Mouse (Mus musculus) megakaryocyte, adult 5-6 weeks (primary cell): ENCODE data around the gene Lrrc29. TPM values are rescaled to one million over a fixed set of nuclear protein-coding genes. Genes with fewer than 3 reads are reported as not detected.

Experiments
- ATAC-seq: 2 replicates; pipeline ENCODE4 v1.8.0; 2016; ENCODE audit warnings: mild to moderate bottlenecking, inconsistent platforms; ENCODE audit not compliant: poor library complexity, severe bottlenecking
- total RNA-seq, 2 experiments: library from RNA; stranded (forward) in 1 of 2; stranded (reverse) in 1 of 2; fragments of 153-499, 151-499 nt in 1 of 2; fragments of 221-1000, 200-1000 nt in 1 of 2; gene quantifications; 2 replicates each; pipeline versions ENCODE4 v1.2.3 to v1.2.4; 2015 to 2017

Lrrc29 gene
- total RNA-seq, 2 experiments from 2014 or later: 0.89 to 1.7 TPM

DNA sequence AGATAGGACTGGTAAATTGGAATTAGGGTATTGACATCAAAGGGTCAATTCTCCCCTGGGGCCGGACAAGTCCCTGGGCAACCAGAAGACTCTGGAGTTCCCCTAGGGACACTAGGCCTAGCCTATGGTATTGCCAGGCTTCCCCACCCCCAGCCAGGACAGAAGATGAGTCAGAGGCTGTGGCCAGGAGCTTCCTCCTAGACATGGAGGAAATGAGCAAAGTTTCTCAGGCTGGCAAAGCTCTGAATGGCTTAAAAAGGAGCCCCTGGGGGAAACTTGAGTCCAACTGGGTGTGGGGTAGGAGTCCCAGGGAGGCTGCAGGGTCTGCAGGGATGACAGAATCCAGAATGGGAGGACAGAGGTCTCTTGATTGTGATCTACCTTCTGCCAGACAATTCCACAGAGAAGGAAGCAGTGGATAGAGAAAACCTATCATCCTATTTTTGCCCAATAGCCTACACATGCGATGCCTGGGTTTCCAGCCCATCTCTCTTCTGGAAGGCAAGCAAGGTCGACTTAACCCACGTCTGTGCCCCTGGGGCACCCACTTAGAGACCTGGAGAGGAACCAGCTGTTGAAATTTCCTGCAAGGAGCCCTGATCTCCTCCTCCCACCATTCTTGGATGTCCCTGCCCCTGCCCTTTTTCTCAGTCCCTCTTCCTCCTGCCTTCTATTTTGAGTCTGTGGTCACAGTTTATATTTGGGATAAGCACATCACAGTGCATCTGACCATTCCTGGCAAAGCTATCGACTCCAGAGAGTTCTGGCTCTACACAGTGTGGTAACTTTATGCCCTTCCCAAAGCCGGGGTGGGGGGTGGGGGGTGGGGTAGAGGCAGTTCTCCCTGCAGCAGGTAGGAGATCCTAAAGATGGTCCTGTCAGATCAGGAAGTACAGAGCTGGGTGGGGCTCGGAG is 19.2 kb upstream of the Lrrc29 start:
- peak; percentile 53 for ATAC-seq

DNA sequence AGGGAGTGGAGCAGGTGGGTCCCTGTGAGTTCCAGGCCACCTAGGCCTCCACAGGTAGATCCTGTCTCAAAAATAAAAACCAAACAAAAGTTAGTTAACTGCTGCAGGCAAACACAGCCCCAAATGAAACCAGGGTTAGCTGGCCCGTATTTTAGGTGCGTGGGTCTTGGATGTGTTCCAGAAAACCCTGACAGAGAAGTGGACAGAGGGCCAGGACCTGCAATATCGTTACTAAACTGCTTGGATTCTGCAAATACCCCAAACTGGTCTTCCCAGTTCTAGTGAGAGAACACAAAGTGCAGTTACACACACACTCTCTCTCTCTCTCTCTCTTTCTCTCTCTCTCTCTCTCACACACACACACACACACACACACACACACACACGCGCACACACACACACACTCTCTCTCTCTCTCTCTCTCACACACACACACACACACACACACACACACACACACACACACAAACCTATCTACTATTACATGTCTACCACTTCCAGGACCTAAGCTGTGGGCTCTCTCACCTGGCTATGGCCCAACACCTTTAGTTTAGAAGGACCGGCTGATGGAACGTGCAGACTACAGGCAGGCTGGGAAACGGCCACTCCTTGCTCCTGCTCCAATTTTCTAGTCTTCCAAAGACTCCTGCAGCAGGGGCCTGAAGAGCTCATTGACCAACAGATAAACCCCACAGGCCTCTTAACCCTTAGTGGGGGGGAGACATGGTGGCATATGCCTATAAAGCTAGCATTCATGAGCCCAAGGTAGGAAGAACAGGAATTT is 17.9 kb upstream of the Lrrc29 start:
- no peak for ATAC-seq

DNA sequence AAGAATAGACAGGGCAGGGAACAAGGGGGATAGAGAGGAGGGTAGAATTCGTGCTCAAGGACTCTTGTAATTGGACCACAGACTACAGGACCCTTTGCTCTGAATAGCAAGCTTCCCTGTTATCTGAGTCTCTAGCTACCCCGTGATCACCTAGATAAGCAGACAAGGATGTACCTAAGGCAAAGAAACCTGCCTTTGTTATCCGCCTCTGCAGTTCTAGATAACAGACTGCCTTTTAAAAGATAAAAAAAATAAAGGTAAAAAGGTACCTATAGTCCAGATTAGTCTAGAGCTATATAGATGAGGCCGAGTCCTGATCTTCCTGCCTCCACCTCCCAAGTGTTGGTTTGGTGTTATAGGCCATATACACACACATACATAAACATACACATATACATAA is 16.7 kb upstream of the Lrrc29 start:
- ATAC-seq: no peak

DNA sequence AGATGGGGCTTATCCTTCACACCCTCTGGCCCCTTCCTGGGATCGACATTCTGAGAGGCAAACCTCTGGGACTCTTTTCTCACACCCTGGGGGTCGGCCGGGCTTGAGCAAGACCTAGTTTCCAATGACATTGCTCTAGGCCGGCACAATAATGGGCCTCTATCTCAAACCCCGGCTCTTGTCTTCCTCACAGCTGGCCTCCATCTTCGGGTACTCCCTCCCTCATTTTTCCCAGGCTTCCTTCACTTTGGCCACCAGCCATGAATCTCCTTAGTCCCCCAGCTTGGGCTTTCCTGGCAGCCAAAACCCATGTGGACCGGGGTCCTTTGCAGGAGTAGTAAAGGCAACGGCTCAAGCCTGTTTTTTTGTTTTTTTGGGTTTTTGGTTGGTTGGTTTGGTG is 15.3 kb upstream of the Lrrc29 start:
- no peak for ATAC-seq

DNA sequence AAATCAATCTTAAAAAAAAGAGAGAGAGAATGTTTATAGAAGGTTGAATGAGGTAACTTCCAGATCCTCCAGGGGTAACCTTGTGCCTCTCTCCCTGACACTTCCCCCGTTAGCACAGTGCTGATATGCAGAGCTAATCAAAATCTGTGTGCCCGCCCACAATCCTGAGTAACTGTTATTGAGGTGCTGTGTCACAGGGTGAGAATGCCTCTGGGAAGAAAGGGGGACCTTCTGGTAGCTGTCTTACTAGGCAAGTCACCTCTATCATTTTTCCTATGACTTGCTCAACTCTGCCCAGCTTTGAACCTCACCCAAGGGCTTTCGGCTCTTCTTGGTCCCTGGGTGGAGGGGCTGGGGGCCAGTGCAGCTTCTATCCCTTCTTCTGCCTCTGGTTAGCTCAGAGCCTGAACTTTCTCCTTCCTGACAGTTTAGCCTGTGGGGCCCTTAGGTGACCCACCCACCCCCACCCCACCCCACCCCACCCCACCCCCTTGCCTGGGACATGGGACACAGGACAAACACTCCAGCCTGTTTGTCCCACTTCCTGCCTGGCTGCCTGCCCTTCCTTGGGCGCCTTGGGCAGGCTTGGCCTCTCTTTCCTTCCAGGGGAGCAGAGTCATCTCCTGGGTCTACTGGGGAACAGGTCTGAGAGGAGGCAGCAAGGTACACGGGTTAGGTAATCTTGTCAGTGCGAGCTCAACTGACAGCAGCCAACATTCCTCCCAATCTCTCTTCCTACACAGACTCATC is 14.0 kb upstream of the Lrrc29 start:
- ATAC-seq: no peak

DNA sequence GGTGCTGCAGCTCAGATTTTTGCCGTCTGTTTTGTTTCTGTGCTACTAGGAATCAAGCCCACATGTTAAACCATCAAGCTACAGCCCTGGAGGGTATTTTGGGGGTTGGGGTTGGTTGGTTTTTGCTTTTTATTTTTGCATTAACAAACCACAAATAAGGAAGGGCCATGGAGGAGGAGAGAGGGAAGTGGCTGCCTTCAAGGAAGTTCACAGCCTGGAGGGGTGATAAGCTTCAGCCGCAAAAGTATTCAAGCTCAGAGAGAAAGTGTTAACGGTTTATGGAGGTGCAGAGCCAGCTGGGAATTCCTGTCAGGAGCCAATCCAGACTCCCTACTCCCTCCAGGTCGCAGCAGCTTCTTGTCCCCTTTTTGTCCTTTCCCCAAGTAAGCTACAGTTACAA is 12.9 kb upstream of the Lrrc29 start:
- peak; percentile 60 for ATAC-seq

DNA sequence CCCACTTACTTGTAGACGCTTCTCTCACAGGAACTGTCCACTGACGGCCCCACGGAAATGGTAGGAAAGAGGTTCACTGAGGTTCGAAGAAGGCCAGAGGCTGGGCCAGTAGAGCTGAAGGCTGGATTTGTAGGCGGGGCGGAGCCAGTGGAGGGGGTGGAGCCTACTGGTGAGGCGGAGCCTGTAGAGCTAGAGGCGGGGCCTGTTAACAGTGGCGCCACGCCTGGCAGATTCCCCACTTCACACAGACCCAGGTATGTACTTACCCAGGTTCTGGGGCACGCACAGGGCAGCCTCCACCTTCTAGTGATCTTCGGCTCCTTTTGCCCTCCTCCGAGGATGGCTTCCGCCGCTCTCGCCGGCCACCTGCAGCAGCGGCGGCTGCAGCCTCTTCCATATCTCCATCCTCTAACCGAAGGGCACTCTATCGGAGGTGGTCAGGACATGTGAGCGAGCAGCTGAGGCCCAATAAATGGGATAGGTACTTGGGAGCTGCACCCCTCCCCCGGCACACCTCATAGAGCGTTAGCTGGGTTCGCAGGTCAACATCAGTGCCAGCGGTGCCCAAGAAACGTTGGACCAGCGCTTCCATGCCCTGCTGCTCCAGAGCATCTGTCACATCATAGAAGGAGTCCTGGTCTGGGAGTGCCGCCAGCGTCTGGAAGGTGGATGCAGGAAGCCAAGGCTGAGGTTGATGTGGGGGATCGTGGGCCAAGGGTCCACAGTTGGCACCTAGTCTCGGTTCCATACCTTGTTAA is 10.5 kb upstream of the Lrrc29 start:
- ATAC-seq: no peak

DNA sequence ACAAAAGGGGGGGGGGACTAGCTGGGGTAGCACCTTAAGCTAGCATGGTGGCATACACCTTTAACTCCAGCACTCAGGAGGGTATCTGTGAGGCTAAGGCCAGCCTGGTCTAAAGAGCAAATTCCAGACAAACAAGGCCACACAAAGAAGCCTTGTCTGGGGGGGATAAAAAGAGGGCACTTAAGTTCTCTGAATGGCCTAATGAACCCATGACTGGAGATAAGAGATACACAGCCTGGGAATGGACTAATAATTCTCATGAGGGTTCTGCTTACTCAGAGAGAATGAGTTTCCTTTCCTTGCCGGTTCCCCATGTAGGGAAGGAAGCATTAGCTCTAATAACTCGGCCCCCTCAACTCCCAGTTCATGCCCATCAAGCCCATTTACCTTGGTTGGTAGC is 6.4 kb upstream of the Lrrc29 start:
- no peak for ATAC-seq

DNA sequence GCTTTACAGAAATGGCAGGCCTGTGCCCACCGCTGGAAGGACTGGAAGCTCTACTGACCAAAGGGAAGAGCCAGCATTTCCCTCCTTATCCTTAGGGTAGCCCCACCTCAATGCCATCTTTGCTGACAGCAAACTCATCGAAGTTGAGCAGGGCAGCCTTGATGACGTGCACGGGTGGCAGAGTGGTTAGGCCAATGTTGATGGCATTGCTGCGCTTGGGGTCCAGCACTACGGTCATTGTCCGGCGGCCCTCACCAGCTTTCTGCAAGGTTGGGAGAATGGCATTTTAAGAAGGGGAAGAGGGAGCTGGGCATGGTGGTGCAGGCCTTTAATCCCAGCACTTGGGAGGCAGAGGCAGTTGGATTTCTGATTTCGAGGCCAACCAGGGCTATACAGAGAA is 5.9 kb upstream of the Lrrc29 start:
- no peak for ATAC-seq

DNA sequence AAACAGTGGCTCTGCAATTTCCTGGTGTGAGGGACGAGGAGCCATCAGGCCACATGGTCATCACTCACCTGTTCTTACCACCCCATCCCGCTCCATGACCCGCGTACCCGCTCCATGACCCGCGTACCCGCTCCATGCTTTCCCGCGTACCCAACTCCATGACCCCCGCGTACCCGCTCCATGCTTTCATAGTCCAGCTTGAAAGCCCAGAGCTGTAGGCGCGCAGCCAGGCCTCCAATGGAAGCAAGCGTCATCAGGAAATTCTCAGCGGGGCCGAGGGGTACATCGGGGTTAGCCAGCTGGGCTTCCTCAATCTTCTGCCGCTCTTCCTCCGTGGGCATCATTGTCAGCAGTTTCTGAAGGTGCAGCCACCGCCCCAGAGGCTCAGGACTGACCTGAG is 5.4 kb upstream of the Lrrc29 start:
- no peak for ATAC-seq

DNA sequence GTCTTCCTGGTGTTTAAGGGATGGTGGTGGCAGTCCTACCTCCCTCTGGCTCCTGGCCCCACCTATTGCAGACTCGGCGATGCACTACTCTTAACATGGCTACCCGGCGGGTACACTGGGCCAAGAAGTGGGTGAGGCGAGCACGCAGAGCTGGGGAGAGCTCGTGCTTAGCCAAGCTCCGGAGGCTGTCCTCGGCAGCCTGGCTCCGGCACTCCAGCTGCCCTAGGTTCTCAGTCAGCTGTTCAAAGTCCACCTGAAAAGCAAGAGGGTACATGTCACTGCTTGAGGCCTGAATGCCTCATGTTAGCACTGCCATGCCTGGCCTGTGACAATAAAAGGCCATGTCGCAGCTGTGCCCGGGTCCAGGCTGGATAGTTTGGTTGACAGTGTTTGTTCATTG is 4.2 kb upstream of the Lrrc29 start:
- no peak for ATAC-seq

DNA sequence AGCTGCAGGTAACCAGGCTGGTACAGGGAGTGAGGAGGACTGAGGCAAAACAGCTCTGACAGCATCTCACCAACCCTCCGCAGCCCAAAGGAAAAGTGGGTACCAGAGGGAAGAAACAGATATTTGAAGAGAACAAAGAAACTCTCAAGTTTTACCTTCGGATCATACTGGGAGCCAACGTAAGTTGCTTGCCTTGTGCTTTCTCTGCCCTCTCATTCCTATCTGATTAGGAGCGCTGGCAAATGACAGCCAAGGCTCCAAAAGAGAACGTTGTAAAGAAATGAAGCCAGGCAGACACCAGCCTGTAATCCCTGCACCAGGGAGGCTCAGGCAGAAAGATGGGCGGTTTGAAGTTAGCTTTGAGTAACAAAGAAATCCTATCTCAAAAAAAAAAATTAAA is 890 bp upstream of the Lrrc29 start:
- ATAC-seq: no peak

DNA sequence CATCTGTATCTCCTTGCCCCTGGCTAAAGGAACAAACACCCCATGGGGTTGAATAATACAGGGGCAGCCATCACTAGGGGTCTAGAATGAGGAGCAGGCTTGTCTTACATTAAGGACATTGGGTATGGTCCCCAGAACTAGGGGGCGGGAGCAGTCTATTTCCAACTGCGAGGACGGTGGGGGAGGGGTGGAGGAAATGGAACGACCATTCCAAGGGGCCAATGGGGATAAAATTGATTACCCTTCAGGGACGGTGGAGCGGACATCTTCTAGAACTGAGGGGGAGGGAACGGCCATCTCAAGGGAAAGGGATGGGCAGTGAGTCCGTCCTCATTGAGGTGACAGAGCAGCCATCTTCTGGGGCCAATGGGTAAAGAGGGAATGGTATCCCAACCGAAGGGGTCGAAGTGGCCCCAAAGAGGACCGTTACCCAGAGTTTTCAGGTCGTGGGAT is 411 bp downstream of the Lrrc29 start:
- no peak for ATAC-seq

DNA sequence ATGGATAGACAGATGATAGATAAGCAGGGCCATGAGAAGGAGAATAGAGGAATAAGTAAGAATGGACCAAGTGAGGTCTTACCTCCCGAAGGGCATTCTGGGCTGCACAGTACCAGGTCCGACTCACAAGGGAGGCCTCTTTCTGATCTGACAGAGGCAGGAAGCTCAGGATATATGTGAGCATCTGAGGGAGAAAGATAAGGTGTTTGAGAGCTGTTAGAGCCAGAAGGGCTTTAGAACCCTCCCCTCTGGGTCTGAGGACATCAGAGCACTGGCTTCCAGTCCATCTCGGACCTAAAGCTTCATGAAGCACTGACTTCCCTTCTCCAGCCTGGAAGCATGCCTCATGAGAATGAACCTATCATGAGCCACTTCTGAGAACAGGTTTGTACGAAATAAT is 2.9 kb downstream of the Lrrc29 start:
- ATAC-seq: no peak

DNA sequence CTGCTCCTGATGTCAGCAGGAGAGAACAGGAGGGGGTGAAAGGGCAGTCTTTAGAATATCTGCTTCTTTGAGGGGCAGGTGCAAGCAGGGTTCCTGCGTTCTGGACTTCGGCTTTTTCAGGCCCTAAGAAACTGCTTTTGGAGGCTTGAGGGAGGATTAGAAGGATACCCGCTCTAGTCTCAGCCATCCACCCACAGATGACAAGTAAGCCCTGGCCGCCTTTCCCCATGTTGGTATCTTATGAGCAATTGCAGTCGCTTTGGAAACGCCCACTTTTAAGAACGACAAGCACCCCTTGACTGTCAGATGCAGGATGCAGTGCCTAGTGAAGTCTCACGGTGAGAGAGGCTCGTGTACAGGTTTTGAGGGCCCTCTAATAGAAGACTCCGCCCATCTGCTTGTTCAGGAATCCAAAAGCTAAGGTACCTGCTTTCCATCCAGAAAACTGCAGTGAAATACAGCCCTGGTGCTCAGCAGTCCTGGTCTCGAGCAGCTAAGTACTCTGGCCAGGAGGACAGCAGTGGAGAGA is 7.4 kb downstream of the Lrrc29 start:
- ATAC-seq: no peak

DNA sequence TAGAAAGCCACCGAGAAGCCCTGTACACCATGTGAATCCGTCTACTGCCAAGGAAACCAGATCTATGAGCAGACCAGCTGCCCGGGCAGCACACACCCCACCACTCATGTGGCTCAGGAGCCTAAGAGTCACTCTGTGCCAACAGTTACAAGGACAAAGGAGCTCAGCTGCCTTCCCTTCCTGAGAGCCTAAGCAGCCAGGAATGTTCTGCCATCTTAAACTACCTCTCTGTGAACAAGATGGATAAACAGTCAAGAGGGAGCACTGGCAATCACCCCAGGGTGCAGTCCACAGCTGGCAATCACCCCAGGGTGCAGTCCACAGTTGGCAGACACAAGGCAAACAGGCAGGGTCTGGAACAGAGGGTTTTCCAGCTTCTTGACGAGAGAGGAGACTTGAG is 8.1 kb downstream of the Lrrc29 start:
- ATAC-seq: no peak

DNA sequence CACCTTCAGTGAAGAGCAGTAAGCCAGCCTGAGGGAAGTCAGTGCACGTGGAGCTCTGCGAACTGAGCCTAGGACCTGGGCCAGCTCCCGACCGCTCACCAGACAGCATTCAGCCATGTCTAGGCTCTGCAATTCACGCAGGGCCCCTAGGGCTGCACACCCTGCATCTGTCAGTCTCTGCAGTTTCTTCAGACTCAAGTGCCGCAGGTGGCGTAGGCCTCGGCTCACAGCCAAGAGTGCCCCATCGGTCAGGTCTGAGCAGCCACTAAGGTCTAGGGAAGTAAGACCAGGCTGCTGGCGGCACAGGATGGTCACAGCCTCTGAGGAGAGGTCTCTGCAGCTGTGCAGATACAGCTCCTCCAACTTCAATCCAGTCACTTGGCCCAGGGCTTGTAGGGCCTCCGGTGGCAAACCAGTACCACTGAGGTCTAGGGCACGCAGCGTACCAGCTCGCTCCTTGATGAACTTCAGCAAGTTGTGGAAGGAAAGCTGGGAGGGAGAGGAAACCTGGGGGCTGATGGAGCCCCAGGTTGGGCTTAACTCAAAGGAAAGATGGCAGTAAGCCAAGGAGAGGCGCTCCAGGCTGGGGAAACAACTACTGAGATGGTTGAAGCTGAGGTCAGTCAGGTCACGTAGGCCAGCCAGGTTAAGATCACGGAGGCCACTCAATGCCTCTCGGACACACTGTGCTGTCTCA is 10.9 kb downstream of the Lrrc29 start:
- ATAC-seq: no peak

DNA sequence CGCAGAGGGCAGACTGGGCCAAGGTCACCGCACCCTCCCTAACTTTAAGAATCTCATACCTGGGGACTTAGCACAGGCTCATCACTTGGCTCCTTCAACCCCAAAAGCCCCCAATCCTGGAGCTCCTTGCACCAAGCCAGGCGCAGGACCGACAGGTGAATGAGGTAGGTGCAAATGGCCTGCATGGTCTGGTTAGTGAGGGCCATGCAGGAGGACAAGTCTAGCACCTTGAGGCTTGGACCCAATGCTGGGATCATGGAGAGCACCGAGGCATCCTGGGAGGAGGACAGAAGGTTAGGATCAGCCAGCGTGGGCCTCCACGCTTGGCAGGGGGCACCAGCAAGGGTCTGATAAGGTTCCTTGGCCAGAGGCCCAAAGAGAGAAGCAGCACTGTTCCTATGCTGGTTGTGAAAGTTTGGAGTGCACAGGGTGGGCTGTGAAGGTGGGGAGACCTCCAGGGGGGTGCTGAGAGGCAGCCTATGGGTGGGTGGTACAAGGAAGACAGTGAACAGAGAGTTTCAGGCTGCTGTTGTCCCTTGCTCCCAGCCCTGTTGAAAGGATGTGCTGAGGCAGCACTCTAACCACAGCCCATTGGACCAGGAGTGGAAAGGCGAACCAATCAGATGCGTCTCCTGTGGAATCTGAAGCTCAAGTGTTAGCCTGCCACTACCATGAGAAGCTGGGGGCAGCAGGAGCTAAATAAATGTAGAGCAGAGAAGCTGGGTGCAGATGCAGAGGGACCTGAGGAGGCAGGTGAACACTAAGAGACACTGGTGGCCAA is 12.3 kb downstream of the Lrrc29 start:
- no peak for ATAC-seq

DNA sequence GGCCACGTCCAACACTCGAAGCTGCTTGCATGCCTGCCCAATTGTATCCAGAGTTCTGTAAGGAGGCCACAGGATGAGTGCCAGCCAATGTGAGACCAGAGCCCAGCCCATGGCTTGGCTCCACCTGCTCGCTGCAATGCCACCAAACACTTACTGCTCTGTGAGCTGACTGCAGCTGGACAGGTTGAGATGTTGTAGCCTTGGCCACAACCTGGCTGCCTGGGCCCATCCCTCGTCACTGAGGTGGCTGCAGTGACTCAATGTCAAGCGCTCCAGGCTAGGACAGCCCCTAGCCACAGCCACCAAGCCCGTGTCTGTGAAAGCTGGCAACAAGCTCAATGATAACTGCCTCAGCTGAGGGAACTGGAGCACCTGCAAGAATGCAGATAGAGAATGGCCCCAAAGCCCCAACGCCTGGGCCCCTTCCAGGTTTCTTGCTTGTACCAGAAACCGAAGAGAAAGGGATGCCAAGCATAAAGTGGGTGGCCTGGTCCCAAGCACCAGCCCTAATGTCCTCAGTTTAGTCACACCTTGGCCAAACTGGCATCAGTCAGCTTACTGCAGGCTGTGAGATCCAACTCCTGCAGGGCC is 13.1 kb downstream of the Lrrc29 start:
- no peak for ATAC-seq
